Mouse (Mus musculus) kidney, embryonic 14.5 days (tissue): ENCODE measurements around the gene Pbx3. TPM values are rescaled to one million over a fixed set of nuclear protein-coding genes. Genes with fewer than 3 reads are reported as not detected.

ENCODE experiments used
- ATAC-seq: fragments of 200-750 bp; cut with Nextera tagmentation; 2 replicates; pipeline ENCODE4 v1.8.0; 2017; ENCODE audit warnings: moderate number of reproducible peaks, mild to moderate bottlenecking, moderate TSS enrichment, moderate library complexity; ENCODE audit not compliant: low FRiP score, low TSS enrichment
- H3K27ac ChIP-seq: fragments of 300-500 bp; sonication (generic); 2 replicates; pipeline ENCODE4 v1.5.1; 2014; ENCODE audit warnings: low read depth, mild to moderate bottlenecking, low read length, moderate library complexity, mixed read lengths
- H3K27me3 ChIP-seq: fragments of 300-500 bp; sonication (generic); 2 replicates; pipeline ENCODE4 v1.6.1; 2014; ENCODE audit warnings: mild to moderate bottlenecking, low read length; ENCODE audit not compliant: control insufficient read depth, insufficient read depth
- H3K36me3 ChIP-seq: fragments of 300-500 bp; sonication (generic); 2 replicates; pipeline ENCODE4 v1.6.1; 2014; ENCODE audit warnings: low read length, mixed read lengths; ENCODE audit not compliant: control insufficient read depth, insufficient read depth
- H3K4me1 ChIP-seq: fragments of 300-500 bp; sonication (generic); 2 replicates; pipeline ENCODE4 v1.6.1; 2014; ENCODE audit warnings: low read length, mixed read lengths; ENCODE audit not compliant: control insufficient read depth, insufficient read depth
- H3K4me2 ChIP-seq: fragments of 300-500 bp; sonication (generic); replicated peaks from 2 replicates; pipeline ENCODE4 v1.6.1; 2014; ENCODE audit warnings: low read depth, mild to moderate bottlenecking, low read length
- H3K4me3 ChIP-seq: fragments of 300-500 bp; sonication (generic); 2 replicates; pipeline ENCODE4 v1.5.1; 2014; ENCODE audit warnings: mild to moderate bottlenecking, low read length
- H3K9ac ChIP-seq: fragments of 300-500 bp; sonication (generic); 2 replicates; pipeline ENCODE4 v1.6.1; 2014; ENCODE audit warnings: low read depth, mild to moderate bottlenecking, low read length, moderate library complexity
- H3K9me3 ChIP-seq: fragments of 300-500 bp; sonication (generic); 2 replicates; pipeline ENCODE4 v1.6.1; 2016; ENCODE audit warnings: low read length; ENCODE audit not compliant: control insufficient read depth
- WGBS: fragments of 180-500 bp; shearing (Covaris S2); extraction: QIAGEN DNeasy Blood & Tissue Kit; methylation state at CpG from one replicate; pipeline ENCODE4 v1.1.7; 2014; 5-methylcytosine and 5-hydroxymethylcytosine counted together
- polyA plus RNA-seq: library from polyadenylated mRNA; unstranded; fragments of >200 nt; fragmentation: Nextera tagmentation; extraction: Ambion mirVana; gene quantifications from 2 replicates; pipeline ENCODE4 v1.2.1, GENCODE M21; 2014

Gene Pbx3
- polyA plus RNA-seq, 1 experiment from 2014 or later = 34.7 TPM

- H3K4me3 ChIP-seq = no peak overlapping the region
- H3K27me3 ChIP-seq = no peaks in the 10 kb centered on the region
- no peak overlapping the region for H3K4me2 ChIP-seq
- H3K9me3 ChIP-seq = no peaks in the 10 kb centered on the region
- no peak for ATAC-seq
- 80% methylated on average over 7 of the region's 7 CpGs for WGBS
- no peaks in the 10 kb centered on the region for H3K4me1 ChIP-seq
- no peak overlapping the region for H3K27ac ChIP-seq
- no peak overlapping the region for H3K9ac ChIP-seq
- no peaks in the 10 kb centered on the region for H3K36me3 ChIP-seq
These were observed 237.6 kb downstream of the Pbx3 start for GRCm38 (mm10) chr2:34135316-34135715.

GRCm38 (mm10) chr2:34132751-34133150, 240.2 kb downstream of the Pbx3 start:
- Histone ChIP-seq H3K4me2 (no peak overlapping the region), H3K27me3 (no peaks in the 10 kb centered on the region), H3K4me1 (no peaks in the 10 kb centered on the region), H3K4me3 (no peak overlapping the region), H3K36me3 (no peaks in the 10 kb centered on the region), H3K9ac (no peak overlapping the region), H3K9me3 (no peaks in the 10 kb centered on the region), H3K27ac (no peak overlapping the region)
- 87% methylated on average over 1 of the region's 1 CpGs for WGBS
- no peak for ATAC-seq

- no peak overlapping the region for H3K4me3 ChIP-seq
- H3K27ac ChIP-seq = no peak overlapping the region
- H3K4me2 ChIP-seq = no peak overlapping the region
- H3K36me3 ChIP-seq = no peaks in the 10 kb centered on the region
- H3K9ac ChIP-seq = no peak overlapping the region
- no peaks in the 10 kb centered on the region for H3K27me3 ChIP-seq
- no peaks in the 10 kb centered on the region for H3K4me1 ChIP-seq
- WGBS = 67% methylated on average over 13 of the region's 13 CpGs
- no peak for ATAC-seq
- no peaks in the 10 kb centered on the region for H3K9me3 ChIP-seq
These were observed 243.2 kb downstream of the Pbx3 start for GRCm38 (mm10) chr2:34129674-34130267.

- Histone ChIP-seq H3K27me3 (no peaks in the 10 kb centered on the region), H3K4me2 (no peak overlapping the region), H3K9ac (no peak overlapping the region), H3K27ac (no peak overlapping the region), H3K9me3 (no peaks in the 10 kb centered on the region), H3K4me3 (no peak overlapping the region), H3K4me1 (peaks cover 10% of the 10 kb centered on the region; the same call in 1 of the 2 replicates), H3K36me3 (no peaks in the 10 kb centered on the region)
- WGBS = 86% methylated on average over 1 of the region's 1 CpGs
- no peak for ATAC-seq
These were observed 245.1 kb downstream of the Pbx3 start for GRCm38 (mm10) chr2:34127871-34128270.

- WGBS = 10% methylated on average over 12 of the region's 12 CpGs
These were observed 249.0 kb downstream of the Pbx3 start for GRCm38 (mm10) chr2:34123896-34124295.

More at GRCm38 (mm10) chr2:34123896-34124295, 249.0 kb downstream of the Pbx3 start:
- no peak for ATAC-seq
- Histone ChIP-seq H3K4me3 (no peak overlapping the region), H3K4me2 (no peak overlapping the region), H3K27ac (no peak overlapping the region), H3K36me3 (no peaks in the 10 kb centered on the region), H3K9ac (no peak overlapping the region), H3K4me1 (peaks cover 10% of the 10 kb centered on the region; the same call in 1 of the 2 replicates), H3K27me3 (no peaks in the 10 kb centered on the region), H3K9me3 (no peaks in the 10 kb centered on the region)

Other genes starting within 250 kb of the Pbx3 start
- gene Mapkap1, start 33.6 kb upstream of the Pbx3 start, polyA plus RNA-seq = 69.4 and 99.7 TPM in 2 replicates